Mouse (Mus musculus): ENCODE data around the gene Anapc2.

GRCm38 (mm10) chr2:25320084-25320483, 47.8 kb downstream of the Anapc2 start:
- TF ChIP-seq CTCF (IDR thresholded peaks at IDR 0.05 in 2 of 3, conservative IDR thresholded peaks at IDR 0.05 in 1 of 3; ENCODE audit: control insufficient read depth in 1 of 3, insufficient read depth in 1 of 3, low read depth in 2 of 3, low read length in 3 of 3, poor library complexity in 1 of 3, severe bottlenecking in 1 of 3) (no peak), MAFK (IDR thresholded peaks at IDR 0.05; ENCODE audit: borderline replicate concordance, low read depth, low read length) (no peak), MAZ (IDR thresholded peaks at IDR 0.05; ENCODE audit: low read depth, low read length) (no peak), NELFE (IDR thresholded peaks at IDR 0.05; ENCODE audit: low read depth, low read length) (no peak), POLR2A (IDR thresholded peaks at IDR 0.05; ENCODE audit: control insufficient read depth in 1 of 2, insufficient read depth in 1 of 2, low read depth in 1 of 2, low read length in 2 of 2, poor library complexity in 1 of 2) (no peak), TBP (IDR thresholded peaks at IDR 0.05; ENCODE audit: low read depth, low read length) (no peak), TAL1 (IDR thresholded peaks at IDR 0.05; ENCODE audit: low read length) (no peak), MYB (IDR thresholded peaks at IDR 0.05; ENCODE audit: low read depth, low read length) (no peak)
